Mouse (Mus musculus) thymus, postnatal 36 days (tissue): ENCODE measurements around the gene Fbxw10.
A peak's percentile ranks its signal among the peaks of the same experiment; 100 is the strongest.

Experiments used
- DNase-seq, 2 experiments: peaks; one replicate each; pipeline ENCODE4 v3.0.0; 2022; ENCODE audit warnings: mixed read lengths in 2 of 2

The Fbxw10 gene

DNA sequence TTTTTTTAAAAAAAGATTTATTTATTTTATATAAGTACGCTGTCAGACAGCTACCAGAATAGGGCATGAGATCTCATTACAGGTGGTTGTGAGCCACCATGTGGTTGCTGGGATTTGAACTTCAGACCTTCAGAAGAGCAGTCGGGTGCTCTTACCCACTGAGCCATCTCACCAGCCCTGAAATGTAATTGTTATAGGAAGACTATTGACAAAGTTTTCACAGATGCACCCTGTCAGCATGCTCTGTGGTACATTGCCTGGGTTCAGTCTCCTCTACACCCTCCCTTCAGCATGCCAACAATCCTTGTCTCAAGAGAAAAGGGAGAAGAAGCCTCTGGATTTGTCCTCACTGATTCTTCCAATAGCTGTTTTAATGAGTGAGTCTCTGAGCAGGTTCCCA, 66.3 kb downstream of the Fbxw10 start:
- no peak for DNase-seq

DNA sequence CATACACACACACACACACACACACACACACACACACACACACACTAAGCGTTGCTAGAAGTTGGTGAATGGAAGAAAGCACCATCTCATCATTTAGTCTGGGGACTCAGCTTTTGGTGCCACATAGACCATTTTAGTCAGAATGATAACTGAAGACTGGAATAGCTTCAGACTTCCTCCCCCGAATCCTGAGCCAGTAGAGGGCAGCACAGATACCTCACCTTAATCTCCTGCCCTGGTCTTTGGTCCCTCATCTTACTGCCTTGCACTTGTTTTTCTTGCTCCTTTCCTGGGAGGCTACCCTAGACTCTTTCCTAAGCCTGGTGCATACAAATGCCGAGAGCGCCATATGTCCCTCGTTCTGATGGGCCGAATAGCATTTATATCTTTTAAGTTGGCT, 67.7 kb downstream of the Fbxw10 start:
- DNase-seq = peak; percentile 22 to 27

DNA sequence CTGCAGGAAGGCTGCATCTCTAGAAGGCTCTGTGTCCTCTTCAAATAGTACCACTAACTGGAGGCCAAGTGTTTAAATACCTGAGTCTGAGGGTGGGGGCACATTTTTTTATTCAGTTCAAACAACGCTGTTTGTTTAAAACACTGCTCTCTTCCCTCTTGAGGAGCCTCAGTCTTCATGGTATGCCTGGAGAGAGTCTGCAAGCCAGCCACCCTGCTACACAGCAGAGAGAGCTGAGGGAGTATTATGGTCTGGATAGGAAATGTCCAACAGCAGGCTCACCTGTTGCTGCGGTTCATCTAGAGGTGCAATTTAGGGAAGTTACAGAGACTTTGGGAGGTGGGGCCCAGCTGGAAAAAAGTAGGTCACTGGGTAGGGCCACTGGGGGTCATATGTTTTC, 68.6 kb downstream of the Fbxw10 start:
- DNase-seq = no peak

DNA sequence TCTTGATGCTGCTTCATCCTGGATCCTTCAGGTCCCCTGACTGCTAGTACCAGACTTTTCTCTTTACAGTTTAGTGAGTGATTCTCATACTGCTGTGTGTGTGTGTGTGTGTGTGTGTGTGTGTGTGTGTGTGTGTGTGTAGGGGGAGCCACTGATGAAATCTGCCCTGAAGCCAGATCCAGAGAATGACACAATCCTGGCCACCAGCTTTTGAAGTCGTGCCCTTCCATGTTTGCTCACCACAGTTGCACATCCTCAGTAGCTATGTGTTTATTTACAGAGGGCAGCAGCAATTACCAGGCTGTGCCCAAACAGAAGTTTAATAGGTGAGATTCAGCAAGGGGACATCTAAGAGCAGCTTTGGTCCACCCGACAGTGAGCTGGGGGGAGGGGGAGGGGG, 69.9 kb downstream of the Fbxw10 start:
- DNase-seq = no peak

DNA sequence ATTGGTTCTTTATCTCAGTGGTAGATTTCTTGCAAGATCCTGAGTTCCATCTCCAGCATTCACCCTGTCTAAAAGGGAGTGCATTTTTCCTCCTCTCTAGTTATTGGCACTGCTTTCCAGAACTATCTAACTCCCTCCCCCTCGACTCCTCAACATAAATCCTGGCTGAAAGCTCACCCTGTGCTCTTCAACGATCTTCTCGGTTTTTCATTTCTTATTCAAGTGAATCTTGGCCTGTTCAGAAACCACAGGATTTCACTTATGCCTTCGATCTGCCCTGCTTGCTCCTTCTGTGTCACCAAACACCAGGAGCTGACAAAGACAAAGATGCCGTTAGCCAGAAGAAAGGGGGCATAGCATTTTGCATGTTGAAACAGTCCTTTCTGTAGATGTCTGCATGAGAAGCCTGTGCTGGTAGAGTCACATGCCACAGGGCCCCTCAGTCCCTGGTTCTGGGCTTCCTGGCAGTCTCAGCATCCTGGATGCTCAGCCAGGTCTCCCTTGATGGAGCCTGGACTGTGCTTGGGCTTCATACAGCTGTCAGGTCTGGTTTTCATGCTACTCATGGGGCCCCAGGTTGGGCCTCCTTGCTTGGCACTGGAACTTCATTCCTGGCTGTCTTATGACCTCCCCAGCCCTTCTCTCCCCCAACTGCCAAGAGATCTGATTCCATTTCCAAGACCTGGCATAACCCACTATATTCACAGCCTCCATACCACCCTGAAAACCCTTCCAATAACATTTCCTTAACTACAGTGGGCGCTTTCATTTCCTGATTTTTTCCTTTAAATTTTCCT, 73.3 kb downstream of the Fbxw10 start:
- DNase-seq = no peak

DNA sequence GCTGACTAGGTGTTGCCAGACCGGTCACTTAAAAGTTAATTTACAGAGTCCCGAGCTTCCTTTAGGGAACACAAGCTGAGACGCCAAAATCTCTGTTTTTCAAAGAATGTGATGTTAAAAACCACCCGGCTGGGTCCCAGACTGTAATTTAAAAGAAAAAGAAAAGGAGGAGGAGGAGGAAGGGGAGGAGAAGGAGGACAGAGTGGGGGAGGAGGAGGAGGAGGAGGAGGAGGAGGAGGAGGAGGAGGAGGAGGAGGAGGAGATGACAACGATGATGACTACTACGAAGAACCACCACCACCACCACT, 73.8 kb downstream of the Fbxw10 start:
- no peak for DNase-seq

DNA sequence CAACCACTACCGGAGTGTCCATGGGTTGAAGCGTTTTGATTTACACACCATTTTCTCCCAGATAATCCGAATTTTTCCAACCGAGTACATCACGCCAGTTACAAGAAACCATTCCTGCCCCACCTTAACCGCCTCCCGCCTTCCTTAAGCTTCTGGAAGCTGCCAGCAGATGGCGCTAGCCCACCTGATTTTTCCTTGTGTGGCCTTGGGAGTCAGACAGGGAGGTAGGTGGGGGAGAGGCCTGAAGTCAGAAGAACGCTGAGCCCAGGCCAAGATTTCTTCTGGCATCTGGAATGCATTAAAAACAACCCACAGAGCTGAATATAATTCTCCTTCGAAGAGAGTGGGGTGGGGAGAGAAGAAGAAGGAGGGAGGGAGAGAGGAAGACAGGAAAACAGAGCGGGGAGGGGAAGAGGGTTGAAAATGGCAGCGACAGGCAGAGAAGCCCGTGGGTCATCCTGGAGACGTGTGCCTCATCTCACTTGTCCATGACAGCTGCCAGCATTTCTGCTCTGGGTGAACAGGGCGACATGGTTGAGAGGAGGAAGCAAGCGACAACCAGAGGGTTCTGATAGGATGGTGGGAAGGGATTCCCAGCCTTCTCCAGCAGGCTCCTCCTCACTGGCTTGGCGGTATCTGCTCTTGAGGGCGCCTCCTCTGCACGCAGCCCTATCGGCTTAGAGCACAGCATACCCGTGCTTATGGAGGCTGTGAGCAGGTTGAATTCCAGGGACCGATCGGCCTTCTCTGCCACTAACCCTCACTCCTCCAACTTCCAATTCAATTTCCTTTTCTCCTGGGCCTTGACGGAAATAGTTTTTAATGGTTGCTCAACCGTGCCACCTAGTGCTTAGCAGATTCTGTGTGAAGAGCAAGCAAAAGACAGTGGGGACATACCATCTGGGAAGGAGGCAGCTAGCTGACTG, 74.4 kb downstream of the Fbxw10 start:
- peak; percentile 46 to 55 for DNase-seq

DNA sequence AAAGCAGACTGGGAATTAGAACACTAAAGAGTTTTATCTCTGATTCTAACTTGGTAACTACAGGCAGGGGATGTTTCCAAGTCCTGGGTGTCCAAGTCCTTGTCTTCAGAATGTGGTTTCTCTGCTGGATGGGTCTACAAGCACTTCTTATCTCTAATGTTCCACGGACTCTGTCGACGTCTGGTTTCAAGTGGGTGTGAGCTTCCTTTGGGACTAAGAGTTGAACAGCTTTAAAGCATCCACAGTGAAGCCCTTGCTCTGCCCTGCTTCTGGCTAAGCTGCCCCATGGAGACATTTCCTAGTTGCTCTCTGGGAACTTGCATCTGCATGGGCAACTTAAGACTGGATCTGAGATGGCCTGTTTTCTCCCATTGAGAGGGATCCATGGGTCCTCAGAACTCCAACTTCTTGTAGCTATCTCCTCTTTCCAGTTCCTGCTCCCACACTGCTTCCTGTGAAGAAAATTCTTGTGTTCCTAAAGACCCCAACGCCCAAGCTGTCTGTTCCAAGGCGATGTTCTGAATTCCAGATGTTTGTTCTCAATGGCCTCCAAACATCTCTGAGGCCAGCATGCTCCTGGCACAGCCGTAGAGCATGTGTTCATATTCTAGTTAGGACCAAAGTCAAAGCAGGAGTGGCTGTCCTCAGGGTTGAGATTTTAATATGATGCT, 77.4 kb downstream of the Fbxw10 start:
- DNase-seq = no peak
